Comparison of ENCODE assay signal across 22 mouse cellular contexts in the genomic region with DNA sequence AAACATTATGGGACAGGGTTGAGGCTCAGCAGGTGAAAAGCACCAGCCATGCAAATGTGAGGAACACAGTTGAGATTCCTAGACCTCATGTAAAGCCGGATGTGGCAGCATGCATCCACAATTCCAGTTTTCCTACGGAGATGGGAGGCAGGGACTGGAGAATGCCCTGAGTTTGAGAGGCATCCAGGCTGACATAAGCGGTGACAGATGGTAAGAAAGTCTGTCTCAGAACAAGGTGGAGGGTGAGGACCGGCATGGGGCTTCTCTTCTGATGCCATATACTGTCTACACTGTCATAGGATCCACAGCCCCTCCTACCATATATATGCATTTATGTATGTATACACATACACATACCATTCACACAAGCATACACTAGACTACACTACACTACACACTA.
DNase-seq lines count a peak whose midpoint lies in the region; ATAC-seq and TF ChIP-seq lines count a peak whose summit lies in the region.
"Had no signal": no experiment of that assay in that cellular context is flagged by ENCODE, and none has a peak within 500 bp of the region (broad histone marks: within the 10 kb centered on the region; RNA-seq: fewer than 3 reads in every experiment).

No protein-coding gene starts in this region.

- no peak for TF ChIP-seq POLR2A in cerebellum, adult 2 months (IDR thresholded peaks at IDR 0.05; ENCODE audit: borderline replicate concordance, insufficient read depth, low read length)

- H3K4me3 ChIP-seq in forebrain, embryonic 13.5 days, result no peak overlapping the region
- no peak overlapping the region for H3K4me3 ChIP-seq in forebrain, embryonic 12.5 days (replicated peaks)
- no peak overlapping the region for H3K4me3 ChIP-seq in cerebellum, adult 2 months (replicated peaks; ENCODE audit: insufficient read depth, low read depth, low read length)
- no peak overlapping the region for H3K4me3 ChIP-seq in liver, postnatal 0 days (ENCODE audit: low read depth, low read length)
- H3K4me3 ChIP-seq: liver, embryonic 13.5 days; megakaryocyte, embryonic 14.5 days; midbrain, embryonic 13.5 days; myocyte had no signal

- H3K27me3 ChIP-seq in forebrain, embryonic 13.5 days, result no peaks in the 10 kb centered on the region
- H3K27me3 ChIP-seq in forebrain, embryonic 12.5 days, result no peaks in the 10 kb centered on the region
- no peaks in the 10 kb centered on the region for H3K27me3 ChIP-seq in cerebellum, adult 2 months (ENCODE audit: control insufficient read depth, insufficient read depth, low read length)
- no peaks in the 10 kb centered on the region for H3K27me3 ChIP-seq in liver, postnatal 0 days (ENCODE audit: insufficient read depth, low read length)
- H3K27me3 ChIP-seq: liver, embryonic 13.5 days; megakaryocyte, embryonic 14.5 days; midbrain, embryonic 13.5 days had no signal

- no peaks in the 10 kb centered on the region for H3K9me3 ChIP-seq in forebrain, embryonic 13.5 days (replicated peaks)
- H3K9me3 ChIP-seq in forebrain, embryonic 12.5 days, result no peaks in the 10 kb centered on the region
- H3K9me3 ChIP-seq in liver, postnatal 0 days (ENCODE audit: low read length), result no peaks in the 10 kb centered on the region
- H3K9me3 ChIP-seq: liver, embryonic 13.5 days; megakaryocyte, embryonic 14.5 days; midbrain, embryonic 13.5 days had no signal

- H3K36me3 ChIP-seq in forebrain, embryonic 13.5 days (ENCODE audit: poor library complexity, severe bottlenecking), result no peaks in the 10 kb centered on the region
- H3K36me3 ChIP-seq in forebrain, embryonic 12.5 days (replicated peaks), result no peaks in the 10 kb centered on the region
- H3K36me3 ChIP-seq in liver, postnatal 0 days (replicated peaks; ENCODE audit: insufficient read depth, low read length), result no peaks in the 10 kb centered on the region
- H3K36me3 ChIP-seq: liver, embryonic 13.5 days; midbrain, embryonic 13.5 days had no signal

- TF ChIP-seq EP300 in liver, postnatal 0 days (IDR thresholded peaks at IDR 0.05; ENCODE audit: low read depth), result no peak

- H3K27ac ChIP-seq in forebrain, embryonic 13.5 days, result no peak overlapping the region; the same call in 1 of the 2 replicates
- no peak overlapping the region for H3K27ac ChIP-seq in forebrain, embryonic 12.5 days
- no peak overlapping the region for H3K27ac ChIP-seq in cerebellum, adult 2 months (ENCODE audit: insufficient read depth, low read length)
- no peak overlapping the region for H3K27ac ChIP-seq in liver, postnatal 0 days (ENCODE audit: low read depth)
- H3K27ac ChIP-seq: liver, embryonic 13.5 days; midbrain, embryonic 13.5 days had no signal

- TF ChIP-seq CTCF in cerebellum, adult 2 months (IDR thresholded peaks at IDR 0.05; ENCODE audit: borderline replicate concordance, insufficient read depth, low read depth, low read length), result no peak
- TF ChIP-seq CTCF in liver, postnatal 0 days (IDR thresholded peaks at IDR 0.05; ENCODE audit: low read depth), result no peak

- WGBS in forebrain, embryonic 13.5 days, result 79% methylated on average over 4 of the region's 4 CpGs
- 91% methylated on average over 4 of the region's 4 CpGs for WGBS in forebrain, embryonic 12.5 days
- WGBS in cerebellum, adult 2 months, result 9% methylated on average over 4 of the region's 4 CpGs
- 81% methylated on average over 4 of the region's 4 CpGs for WGBS in liver, postnatal 0 days (ENCODE audit: insufficient replicate concordance)

- H3K9ac ChIP-seq in forebrain, embryonic 13.5 days, result no peak overlapping the region
- no peak overlapping the region for H3K9ac ChIP-seq in forebrain, embryonic 12.5 days
- H3K9ac ChIP-seq in liver, postnatal 0 days (replicated peaks), result no peak overlapping the region
- H3K9ac ChIP-seq: liver, embryonic 13.5 days; lung, embryonic 14.5 days; midbrain, embryonic 13.5 days had no signal

- peaks cover 10% of the 10 kb centered on the region for H3K4me1 ChIP-seq in forebrain, embryonic 13.5 days
- H3K4me1 ChIP-seq in forebrain, embryonic 12.5 days, result peaks cover 11% of the 10 kb centered on the region
- peaks cover 18% of the 10 kb centered on the region; the same call in 1 of the 2 replicates for H3K4me1 ChIP-seq in cerebellum, adult 2 months (ENCODE audit: control insufficient read depth, insufficient read depth, low read length)
- H3K4me1 ChIP-seq in liver, postnatal 0 days (ENCODE audit: insufficient read depth), result no peaks in the 10 kb centered on the region
- H3K4me1 ChIP-seq: liver, embryonic 13.5 days; megakaryocyte, embryonic 14.5 days had no signal

- H3K4me2 ChIP-seq in forebrain, embryonic 13.5 days, result no peak overlapping the region
- no peak overlapping the region for H3K4me2 ChIP-seq in forebrain, embryonic 12.5 days
- no peak overlapping the region for H3K4me2 ChIP-seq in liver, postnatal 0 days (ENCODE audit: low read depth, low read length)
- H3K4me2 ChIP-seq: heart, embryonic 11.5 days; liver, embryonic 13.5 days; lung, embryonic 14.5 days; midbrain, embryonic 13.5 days had no signal

- peak; percentile 41; the same call in 1 of the 2 replicates for ATAC-seq in forebrain, embryonic 13.5 days
- ATAC-seq in forebrain, embryonic 12.5 days (ENCODE audit: low FRiP score), result no peak
- ATAC-seq in liver, postnatal 0 days, result no peak
- ATAC-seq in frontal cortex, adult (ENCODE audit: low TSS enrichment), result no peak
- ATAC-seq: hindbrain, embryonic 16.5 days; intestine, postnatal 0 days; midbrain, embryonic 13.5 days had no signal

- peak; percentile 96 for DNase-seq in brain, adult 2 months (ENCODE audit: low read depth, low spot score)
- DNase-seq in cerebellum, adult 2 months, result peak; percentile 80 to 91
- DNase-seq in cerebellum, postnatal 25 days, result peak; percentile 77 to 83
- no peak for DNase-seq in liver, postnatal 0 days
- no peak for DNase-seq in ovary, postnatal 14 days (ENCODE audit: low spot score)
- DNase-seq: adrenal gland, postnatal 10 days; gastrocnemius, postnatal 10 days; heart, adult 11 months; kidney, postnatal 36 days; liver, embryonic 13.5 days; lung, embryonic 14.5 days; lung, postnatal 36 days; right cerebral cortex, postnatal 14 days had no signal

Comparison
In these comparisons a context has a peak if more than half of its experiments do, and no peak if none do; other contexts are left out.
1. DNase-seq: peak in brain, adult 2 months (single experiment), cerebellum, adult 2 months (2 of 2) and cerebellum, postnatal 25 days (2 of 2); none in liver, postnatal 0 days (single experiment) and ovary, postnatal 14 days (single experiment).